Mouse (Mus musculus) kidney, postnatal 4 days (tissue): ENCODE measurements around the gene Tecr.

Experiments used
- DNase-seq, 2 experiments: peaks; one replicate each; pipeline ENCODE4 v3.0.0; 2021; ENCODE audit warnings: mixed read lengths in 2 of 2

The Tecr gene

GRCm38 (mm10) chr8:83607661-83608397 is at the start of gene Tecr, which contains the start of gene Dnajb1:
Gene Tecr, minus strand, starts transcription at chr8:83607971.
Gene Dnajb1, plus strand, starts transcription at chr8:83608193.
- DNase-seq, result peak; percentile 99 to 100

- DNase-seq, result peak in 1 of 2 experiments; percentile 55
Observed at GRCm38 (mm10) chr8:83656484-83657246, 48.9 kb upstream of the Tecr start.

- no peak for DNase-seq
Observed at GRCm38 (mm10) chr8:83656043-83656442, 48.3 kb upstream of the Tecr start.

GRCm38 (mm10) chr8:83654725-83655124 is 47.0 kb upstream of the Tecr start:
- DNase-seq, result no peak

- no peak for DNase-seq
Observed at GRCm38 (mm10) chr8:83653662-83654017, 45.9 kb upstream of the Tecr start.

- peak; percentile 63 to 77 for DNase-seq
Observed at GRCm38 (mm10) chr8:83652744-83653661, 45.2 kb upstream of the Tecr start.

- peak; percentile 95 to 98 for DNase-seq
Observed at GRCm38 (mm10) chr8:83652030-83652743, 44.4 kb upstream of the Tecr start, which contains the start of gene Gipc1. Gene Gipc1, plus strand, starts transcription at chr8:83652677.

GRCm38 (mm10) chr8:83649699-83650098 is 41.9 kb upstream of the Tecr start:
- DNase-seq, result no peak

GRCm38 (mm10) chr8:83648031-83648430 is 40.3 kb upstream of the Tecr start:
- no peak for DNase-seq

GRCm38 (mm10) chr8:83647511-83647910 is 39.7 kb upstream of the Tecr start:
- DNase-seq, result no peak

GRCm38 (mm10) chr8:83639649-83640048 is 31.9 kb upstream of the Tecr start:
- DNase-seq, result no peak

GRCm38 (mm10) chr8:83638856-83639255 is 31.1 kb upstream of the Tecr start:
- no peak for DNase-seq

GRCm38 (mm10) chr8:83632083-83632707 is 24.4 kb upstream of the Tecr start:
- no peak for DNase-seq

- DNase-seq, result no peak
Observed at GRCm38 (mm10) chr8:83625676-83626299, 18.0 kb upstream of the Tecr start.

GRCm38 (mm10) chr8:83624739-83625138 is 17.0 kb upstream of the Tecr start:
- peak; percentile 55 to 65 for DNase-seq

GRCm38 (mm10) chr8:83623549-83623948 is 15.8 kb upstream of the Tecr start:
- no peak for DNase-seq

- DNase-seq, result peak; percentile 93 to 94
Observed at GRCm38 (mm10) chr8:83622389-83622989, 14.7 kb upstream of the Tecr start.

GRCm38 (mm10) chr8:83621691-83622388 is 14.1 kb upstream of the Tecr start:
- no peak for DNase-seq

- no peak for DNase-seq
Observed at GRCm38 (mm10) chr8:83619568-83620285, 12.0 kb upstream of the Tecr start.
